Mouse (Mus musculus): ENCODE measurements around the gene Hist1h3b.
"Not testable (repeated sequence)": the region's sequence is repeated elsewhere in the genome, so short reads cannot be mapped to it uniquely, and the experiment has no call there.

Gene Hist1h3b

GRCm38 (mm10) chr13:23757211-23757773 lies 5.2 kb downstream of the Hist1h3b start:
- DNase-seq = no peak

DNA sequence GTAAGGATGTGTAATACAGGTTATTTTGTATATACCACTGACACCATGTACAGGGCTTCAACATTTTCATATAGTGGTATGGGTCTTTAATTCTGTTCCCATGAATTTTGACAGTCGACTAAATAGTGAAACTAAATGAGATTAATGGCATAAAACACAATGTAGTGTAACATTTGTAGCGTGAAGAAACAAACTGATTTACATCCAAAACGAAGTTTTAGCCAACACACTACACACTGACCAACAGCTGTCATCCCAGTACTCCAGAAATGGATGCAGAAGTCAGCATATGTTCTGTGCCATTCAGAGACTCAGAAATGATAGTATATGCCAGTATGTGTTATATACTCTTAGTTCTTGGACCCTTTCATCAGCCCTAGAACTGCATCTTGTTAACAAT lies 5.9 kb downstream of the Hist1h3b start:
- no peak for DNase-seq

DNA sequence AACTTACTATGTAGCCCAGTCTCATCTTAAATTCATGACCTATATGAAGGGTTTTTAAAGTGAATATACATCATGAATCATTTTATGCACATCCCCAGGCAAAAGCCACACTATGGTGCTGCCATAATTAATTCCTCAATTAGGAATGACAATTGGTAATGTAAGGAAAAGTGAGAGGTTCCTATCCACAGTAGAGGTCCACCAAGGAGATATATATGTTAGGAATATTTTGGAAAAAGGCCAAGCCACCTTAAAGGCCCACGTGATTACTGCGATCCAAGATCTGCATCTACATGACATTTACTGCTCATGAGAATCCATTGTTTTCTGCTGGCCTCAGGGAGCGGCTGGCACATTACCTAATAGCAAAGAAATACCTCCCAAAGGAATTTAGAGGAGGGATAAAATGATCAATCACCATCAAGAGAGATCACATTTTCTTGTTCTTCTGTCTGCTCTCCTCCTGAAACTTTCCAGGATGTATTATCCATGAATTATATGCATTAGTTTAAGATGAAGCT lies 7.2 kb downstream of the Hist1h3b start:
- DNase-seq = no peak

DNA sequence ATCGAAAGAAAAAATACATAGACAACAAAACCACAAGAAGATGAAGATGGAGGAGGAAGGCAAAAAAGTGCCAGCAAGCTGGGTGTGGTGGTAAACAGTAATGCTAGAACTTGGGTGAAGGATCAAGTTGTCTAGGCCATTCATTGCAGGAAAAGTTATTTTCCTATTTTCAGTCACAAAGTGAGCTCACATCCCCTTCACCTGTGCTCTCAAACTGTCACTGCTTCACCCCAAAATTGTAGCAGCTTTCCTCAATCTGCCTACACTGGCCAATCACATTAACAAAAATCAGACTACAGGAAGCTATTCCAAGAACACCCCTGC lies 7.8 kb downstream of the Hist1h3b start:
- no peak for DNase-seq

DNA sequence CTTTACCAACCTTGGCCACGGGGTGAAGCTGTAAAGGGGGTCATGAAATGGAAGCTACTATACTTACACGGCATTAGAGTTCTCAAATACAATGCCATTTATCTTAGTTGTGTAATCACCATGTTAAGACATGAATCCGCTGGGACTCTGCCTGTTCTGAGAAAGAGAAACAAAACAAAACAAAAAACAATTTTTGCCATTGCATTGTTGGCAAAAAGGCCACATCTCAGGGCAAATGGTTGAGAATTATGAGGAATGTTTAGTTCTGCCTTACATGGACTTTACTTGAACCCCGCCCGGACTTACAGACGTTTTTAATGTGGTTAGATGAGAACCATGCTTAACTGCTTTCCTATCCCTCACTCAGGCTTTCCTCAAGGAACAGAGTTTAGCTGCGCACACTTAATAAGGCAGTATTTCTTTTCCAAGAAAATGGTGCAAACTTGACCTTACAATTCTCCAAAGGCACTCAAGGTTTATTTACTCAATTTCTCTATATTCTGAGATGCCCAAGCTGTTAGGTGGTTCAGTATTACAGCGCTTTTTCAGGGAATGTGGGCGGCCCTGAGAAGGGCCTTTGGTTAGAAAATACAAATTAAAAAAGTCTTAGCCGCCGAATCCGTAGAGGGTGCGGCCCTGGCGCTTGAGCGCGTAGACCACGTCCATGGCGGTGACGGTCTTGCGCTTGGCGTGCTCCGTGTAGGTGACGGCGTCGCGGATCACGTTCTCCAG lies 8.3 kb downstream of the Hist1h3b start:
- DNase-seq = peak; percentile 56

DNA sequence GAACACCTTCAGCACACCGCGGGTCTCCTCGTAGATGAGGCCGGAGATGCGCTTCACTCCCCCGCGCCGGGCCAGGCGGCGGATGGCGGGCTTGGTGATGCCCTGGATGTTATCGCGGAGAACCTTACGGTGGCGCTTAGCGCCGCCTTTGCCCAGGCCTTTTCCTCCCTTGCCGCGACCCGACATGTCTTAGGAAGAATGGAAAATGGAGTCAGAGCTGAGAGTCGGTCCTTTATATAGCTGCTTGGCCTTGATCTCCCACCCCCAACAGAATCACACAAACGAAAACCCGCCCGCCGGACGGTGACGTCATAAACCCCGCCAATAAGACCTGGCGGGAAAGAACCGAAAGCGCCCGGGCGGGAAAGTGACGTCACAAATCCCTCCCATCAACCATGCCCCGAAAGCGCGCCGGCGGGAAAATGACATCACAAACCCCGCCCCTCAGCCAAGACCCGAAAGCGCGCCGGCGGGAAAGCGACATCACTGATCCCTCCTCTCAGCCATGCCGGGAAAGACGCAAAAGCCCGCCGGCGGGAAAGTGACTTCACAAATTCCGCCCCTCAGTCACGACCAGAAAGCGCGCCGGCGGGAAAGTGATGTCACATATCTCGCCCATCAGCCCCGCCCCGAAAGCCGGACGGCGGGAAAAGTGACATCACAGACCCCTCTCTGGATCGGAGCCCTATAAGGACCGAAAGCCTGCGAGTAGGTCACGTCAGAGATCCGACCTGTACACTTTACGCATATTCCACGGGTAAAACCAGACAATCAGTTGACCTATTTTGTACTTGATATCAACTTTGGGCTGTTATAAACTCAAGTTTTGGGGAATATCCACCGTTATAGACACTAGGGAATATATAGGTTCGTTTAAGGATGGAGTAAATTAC lies 9.2 kb downstream of the Hist1h3b start, which contains the start of gene Hist1h4a:
TSS of gene Hist1h4a (minus strand) at position 259 of the 893 bp plus-strand sequence.
- peak; percentile 98 for DNase-seq

DNA sequence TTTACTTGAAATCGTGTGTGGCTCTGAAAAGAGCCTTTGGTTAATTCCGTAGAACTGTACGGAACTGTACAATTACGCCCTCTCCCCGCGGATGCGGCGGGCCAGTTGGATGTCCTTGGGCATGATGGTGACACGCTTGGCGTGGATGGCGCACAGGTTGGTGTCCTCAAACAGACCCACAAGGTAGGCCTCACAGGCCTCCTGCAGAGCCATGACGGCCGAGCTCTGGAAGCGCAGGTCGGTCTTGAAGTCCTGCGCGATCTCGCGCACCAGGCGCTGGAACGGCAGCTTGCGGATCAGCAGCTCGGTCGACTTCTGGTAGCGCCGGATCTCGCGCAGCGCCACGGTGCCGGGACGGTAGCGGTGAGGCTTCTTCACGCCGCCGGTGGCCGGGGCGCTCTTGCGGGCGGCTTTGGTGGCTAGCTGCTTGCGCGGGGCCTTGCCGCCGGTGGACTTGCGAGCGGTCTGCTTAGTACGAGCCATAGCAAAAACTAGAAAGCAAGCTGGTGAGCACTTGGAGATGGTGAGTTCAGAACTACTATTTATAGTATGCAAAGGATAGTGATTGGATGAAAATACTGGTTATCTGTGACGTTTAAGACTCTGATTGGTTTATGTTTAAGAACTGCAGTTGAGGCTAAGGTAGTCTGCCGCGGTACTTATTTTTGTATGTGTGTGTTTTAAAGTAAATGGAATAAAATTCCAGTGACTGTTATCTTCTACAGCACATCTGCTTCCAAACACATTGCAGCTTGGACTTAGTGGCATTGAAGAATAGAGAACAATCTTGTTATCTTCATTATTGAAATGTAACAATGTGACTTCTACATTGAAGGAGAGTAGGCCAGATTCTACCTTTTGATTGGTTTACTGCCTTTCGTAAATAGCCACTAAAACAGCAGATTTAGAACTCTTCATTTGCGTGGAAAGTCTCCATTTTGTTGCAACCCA lies 10.1 kb downstream of the Hist1h3b start, which contains the start of gene Hist1h3a:
TSS of gene Hist1h3a (minus strand) at position 516 of the 951 bp plus-strand sequence.
- DNase-seq = peak; percentile 75

- no peak for DNase-seq
These were observed 11.1 kb downstream of the Hist1h3b start for GRCm38 (mm10) chr13:23763242-23763585.

DNA sequence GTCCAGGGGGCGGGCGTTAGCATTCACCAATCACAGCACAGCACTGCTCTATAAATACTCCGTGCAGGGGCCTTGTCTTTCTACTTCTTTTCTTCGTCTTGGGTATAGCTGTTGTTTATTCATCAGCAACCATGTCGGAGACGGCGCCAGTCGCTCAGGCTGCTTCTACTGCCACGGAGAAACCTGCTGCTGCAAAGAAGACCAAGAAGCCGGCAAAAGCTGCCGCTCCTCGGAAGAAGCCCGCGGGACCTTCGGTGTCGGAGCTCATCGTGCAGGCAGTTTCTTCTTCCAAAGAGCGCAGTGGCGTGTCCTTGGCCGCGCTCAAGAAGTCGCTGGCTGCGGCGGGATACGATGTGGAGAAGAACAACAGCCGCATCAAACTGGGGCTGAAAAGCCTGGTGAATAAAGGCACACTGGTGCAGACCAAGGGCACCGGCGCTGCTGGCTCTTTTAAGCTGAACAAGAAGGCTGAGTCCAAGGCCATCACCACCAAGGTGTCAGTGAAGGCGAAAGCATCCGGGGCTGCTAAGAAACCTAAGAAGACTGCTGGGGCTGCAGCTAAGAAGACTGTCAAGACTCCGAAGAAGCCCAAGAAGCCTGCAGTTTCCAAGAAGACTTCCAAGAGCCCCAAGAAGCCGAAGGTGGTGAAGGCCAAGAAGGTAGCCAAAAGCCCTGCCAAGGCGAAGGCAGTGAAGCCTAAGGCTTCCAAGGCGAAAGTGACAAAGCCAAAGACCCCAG lies 11.7 kb downstream of the Hist1h3b start, which contains the start of gene Hist1h1a:
TSS of gene Hist1h1a (plus strand) at position 81 of the 738 bp plus-strand sequence.
- DNase-seq = peak; percentile 92

DNA sequence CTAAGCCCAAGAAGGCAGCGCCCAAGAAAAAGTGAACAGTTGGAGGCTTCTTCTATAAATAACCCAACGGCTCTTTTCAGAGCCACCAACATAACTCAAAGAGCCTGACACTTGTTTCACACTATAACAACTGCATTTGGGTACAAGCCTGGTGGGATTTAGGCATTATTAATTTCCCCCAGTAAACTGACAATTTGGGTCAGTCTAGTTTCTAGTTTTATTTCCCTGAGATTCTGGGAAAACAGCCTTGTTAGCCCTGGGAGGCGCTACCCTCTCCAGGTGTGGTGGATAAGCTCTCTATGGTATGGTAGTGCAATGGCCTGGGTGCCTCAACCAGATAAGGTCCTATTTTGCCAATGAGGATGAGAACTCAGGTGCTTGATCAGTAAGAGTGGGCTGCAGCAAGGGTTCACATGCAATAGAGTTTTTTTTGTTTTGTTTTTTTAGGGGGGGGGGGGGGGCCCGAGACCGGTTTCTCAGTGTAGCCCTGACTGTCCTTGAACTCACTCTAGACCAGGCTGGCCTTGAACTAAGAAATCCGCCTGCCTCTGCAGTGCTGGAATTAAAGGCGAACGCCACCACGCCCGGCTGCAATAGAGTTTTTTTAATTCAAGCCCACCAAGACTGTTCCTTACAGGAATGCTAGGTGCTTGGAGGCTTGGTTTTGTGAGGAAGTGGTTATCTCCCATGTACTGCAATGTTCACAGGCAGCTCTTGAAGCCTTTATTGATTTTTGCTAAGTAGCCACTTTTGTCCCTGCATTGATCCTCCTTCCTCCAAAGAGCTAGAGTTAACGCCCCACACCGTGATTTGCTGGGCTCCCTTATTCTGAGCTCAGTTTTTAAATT lies 12.5 kb downstream of the Hist1h3b start:
- DNase-seq = no peak

DNA sequence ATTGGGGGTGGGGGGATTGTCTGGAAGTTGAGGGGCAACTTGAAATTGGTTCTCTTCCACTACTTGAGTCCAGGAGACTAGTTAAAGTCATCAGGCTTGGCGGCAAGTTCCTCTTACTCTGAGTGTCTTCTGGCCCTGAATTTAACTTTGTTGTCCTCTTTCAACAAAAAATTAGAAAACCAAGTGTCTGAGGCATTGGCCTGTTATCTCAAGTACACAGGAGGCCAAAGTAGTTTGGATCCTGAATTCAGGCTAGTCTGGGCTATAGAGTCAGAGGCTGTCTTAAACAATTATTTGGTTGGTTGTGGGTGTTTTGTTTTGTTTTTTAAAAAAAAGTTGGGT lies 13.1 kb downstream of the Hist1h3b start:
- DNase-seq = no peak

GRCm38 (mm10) chr13:23766772-23767171 lies 14.7 kb downstream of the Hist1h3b start:
- DNase-seq = no peak

GRCm38 (mm10) chr13:23768834-23769397 lies 16.8 kb downstream of the Hist1h3b start:
- no peak for DNase-seq

DNA sequence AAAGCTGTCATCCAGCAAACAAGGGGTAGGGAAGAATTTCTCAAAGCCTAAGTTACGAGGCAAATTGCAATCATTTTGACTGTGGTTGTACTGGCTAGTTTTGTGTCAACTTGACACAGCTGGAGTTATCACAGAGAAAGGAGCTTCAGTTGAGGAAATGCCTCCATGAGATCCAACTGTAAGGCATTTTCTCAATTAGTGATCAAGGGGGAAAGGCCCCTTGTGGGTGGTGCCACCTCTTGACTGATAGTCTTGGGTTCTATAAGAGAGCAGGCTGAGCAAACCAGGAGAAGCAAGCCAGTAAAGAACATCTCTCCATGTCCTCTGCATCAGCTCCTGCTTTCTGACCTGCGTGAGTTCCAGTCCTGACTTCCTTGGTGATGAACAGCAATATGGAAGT lies 17.5 kb downstream of the Hist1h3b start, which contains the start of gene Trim38:
TSS of gene Trim38 (plus strand) at position 301 of the 400 bp plus-strand sequence.
- not testable (repeated sequence) for DNase-seq

GRCm38 (mm10) chr13:23772561-23773313 lies 20.7 kb downstream of the Hist1h3b start:
- no peak for DNase-seq

- DNase-seq = no peak
These were observed 26.3 kb downstream of the Hist1h3b start for GRCm38 (mm10) chr13:23778339-23778738.

- DNase-seq = no peak
These were observed 27.0 kb downstream of the Hist1h3b start for GRCm38 (mm10) chr13:23779025-23779424.

- DNase-seq = peak; percentile 41
These were observed 40.5 kb downstream of the Hist1h3b start for GRCm38 (mm10) chr13:23792520-23792919.

GRCm38 (mm10) chr13:23799405-23799804 lies 47.3 kb downstream of the Hist1h3b start:
- DNase-seq = no peak
